Mouse (Mus musculus) ES-Bruce4 (cell line): ENCODE data around the gene Lonrf2. TPM values are rescaled to one million over a fixed set of nuclear protein-coding genes. Genes with fewer than 3 reads are reported as not detected.
A peak's percentile ranks its signal among the peaks of the same experiment; 100 is the strongest.

Experiments
- H3K27ac ChIP-seq: 2 replicates; pipeline ENCODE4 v1.5.1; 2012; ENCODE audit warnings: low read length, inconsistent platforms; ENCODE audit not compliant: insufficient read depth
- H3K27me3 ChIP-seq: 2 replicates; pipeline ENCODE4 v1.6.1; 2012; ENCODE audit warnings: mild to moderate bottlenecking, low read length, inconsistent platforms; ENCODE audit not compliant: control insufficient read depth, poor library complexity, insufficient read depth, severe bottlenecking
- H3K36me3 ChIP-seq: 2 replicates; pipeline ENCODE4 v1.6.1; 2012; ENCODE audit warnings: inconsistent platforms, mild to moderate bottlenecking, low read length, moderate library complexity; ENCODE audit not compliant: control insufficient read depth, poor library complexity, insufficient read depth, severe bottlenecking
- H3K4me1 ChIP-seq: one replicate; pipeline ENCODE4 v1.8.1; 2011; ENCODE audit warnings: low read length; ENCODE audit not compliant: control insufficient read depth, insufficient read depth
- H3K4me3 ChIP-seq: 2 replicates; pipeline ENCODE4 v1.5.1; 2011; ENCODE audit warnings: low read depth, mild to moderate bottlenecking, low read length
- H3K9ac ChIP-seq: 2 replicates; pipeline ENCODE4 v1.6.1; 2012; ENCODE audit warnings: low read depth, mild to moderate bottlenecking, inconsistent platforms; ENCODE audit not compliant: poor library complexity, severe bottlenecking
- H3K9me3 ChIP-seq: replicated peaks from 2 replicates; pipeline ENCODE4 v1.6.1; 2012; ENCODE audit warnings: mild to moderate bottlenecking, low read length, inconsistent platforms; ENCODE audit not compliant: control insufficient read depth, poor library complexity, insufficient read depth, severe bottlenecking
- CTCF ChIP-seq: IDR thresholded peaks from one replicate; pipeline ENCODE4 v1.8.1; 2011; ENCODE audit warnings: low read depth, low read length
- EP300 ChIP-seq: IDR thresholded peaks from 2 replicates; pipeline ENCODE4 v1.6.1; 2011; ENCODE audit warnings: low read depth, low read length; ENCODE audit not compliant: insufficient read depth
- POLR2A ChIP-seq: IDR thresholded peaks from one replicate; pipeline ENCODE4 v1.8.1; 2011; ENCODE audit warnings: low read length; ENCODE audit not compliant: insufficient read depth
- polyA plus RNA-seq: library from polyadenylated mRNA; stranded (reverse); fragments of >200 nt; gene quantifications from 2 replicates; pipeline ENCODE4 v1.2.4, GENCODE M21; 2011; ENCODE audit warnings: low read depth; ENCODE audit not compliant: missing spikeins, insufficient read depth, insufficient read length

The Lonrf2 gene
- polyA plus RNA-seq, 1 experiment = 0.12 TPM

DNA sequence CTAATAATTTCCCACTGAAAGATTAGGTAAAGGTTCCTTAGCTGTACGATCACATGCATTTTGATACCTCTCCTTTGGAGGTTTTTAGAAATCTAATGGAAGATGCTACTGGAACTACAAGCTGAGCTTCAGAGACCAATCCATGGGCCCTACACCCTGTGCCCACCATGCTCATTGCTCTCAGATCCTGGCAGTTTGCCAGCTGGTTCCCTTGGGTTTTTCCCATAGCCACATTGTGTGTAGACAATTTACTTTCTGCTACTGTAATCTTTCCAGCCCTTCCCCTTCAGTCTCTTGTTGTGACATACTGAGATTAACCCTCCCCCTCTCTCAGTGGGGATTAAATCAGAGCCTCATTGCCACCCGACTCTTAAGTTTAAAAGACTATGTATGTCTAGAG lies 11.6 kb downstream of the Lonrf2 start:
- no peak overlapping the region for H3K27ac ChIP-seq
- H3K36me3 ChIP-seq = no peaks in the 10 kb centered on the region; the same call in 1 of the 2 replicates
- H3K9ac ChIP-seq = no peak overlapping the region
- H3K27me3 ChIP-seq = no peaks in the 10 kb centered on the region
- TF ChIP-seq POLR2A (no peak), CTCF (no peak), EP300 (no peak)
- no peak overlapping the region for H3K4me3 ChIP-seq
- peaks cover 4% of the 10 kb centered on the region for H3K4me1 ChIP-seq
- H3K9me3 ChIP-seq = no peaks in the 10 kb centered on the region

DNA sequence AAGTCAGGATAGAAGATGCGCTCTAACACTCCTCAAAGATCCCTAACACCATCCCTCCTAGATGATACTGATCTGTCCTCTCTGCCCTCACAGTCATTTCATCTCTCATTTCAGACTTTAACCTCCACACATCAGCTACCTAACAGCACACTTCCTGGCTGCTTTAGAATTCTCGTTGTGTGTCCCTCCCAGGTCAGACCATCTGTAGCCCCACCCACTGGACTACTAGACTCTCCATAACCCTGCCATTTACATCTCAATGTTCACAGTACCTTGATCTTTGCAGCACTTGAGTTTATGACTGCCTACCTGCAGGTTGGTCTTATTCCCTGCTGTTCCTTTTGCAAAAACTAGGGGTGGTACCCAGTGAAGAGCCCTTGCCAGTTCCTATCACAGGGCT lies 12.7 kb downstream of the Lonrf2 start:
- H3K9ac ChIP-seq = no peak overlapping the region
- TF ChIP-seq CTCF = no peak
- no peak for TF ChIP-seq POLR2A
- 0 out of 2 replicates have a peak, but pooled peaks have one; percentile 48 for TF ChIP-seq EP300
- H3K36me3 ChIP-seq = no peaks in the 10 kb centered on the region; the same call in 1 of the 2 replicates
- H3K9me3 ChIP-seq = no peaks in the 10 kb centered on the region
- peak overlapping the region; percentile 75 for H3K27ac ChIP-seq
- no peaks in the 10 kb centered on the region for H3K27me3 ChIP-seq
- H3K4me3 ChIP-seq = no peak overlapping the region
- H3K4me1 ChIP-seq = peaks cover 4% of the 10 kb centered on the region

DNA sequence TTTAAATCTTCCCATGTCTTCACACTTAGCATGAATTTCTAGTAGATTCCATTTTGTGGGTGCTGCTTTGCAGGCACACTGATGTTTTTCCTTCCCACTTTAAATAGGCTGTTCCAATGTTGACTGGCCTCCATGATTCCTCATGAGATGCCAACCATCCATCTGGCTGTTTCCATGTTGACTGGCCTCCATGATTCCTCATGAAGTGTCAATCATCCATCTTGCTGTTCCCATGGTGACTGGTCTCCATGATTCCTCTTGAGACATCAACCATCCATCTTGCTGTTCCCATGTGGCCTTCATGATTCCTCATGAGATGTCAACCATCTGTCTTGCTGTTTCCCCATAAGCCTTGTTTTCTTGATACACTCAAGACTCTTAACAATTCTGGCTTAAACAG lies 16.8 kb downstream of the Lonrf2 start:
- H3K27ac ChIP-seq = no peak overlapping the region
- no peak overlapping the region for H3K4me3 ChIP-seq
- H3K9ac ChIP-seq = no peak overlapping the region
- peaks cover 4% of the 10 kb centered on the region for H3K4me1 ChIP-seq
- H3K36me3 ChIP-seq = no peaks in the 10 kb centered on the region
- no peaks in the 10 kb centered on the region for H3K9me3 ChIP-seq
- H3K27me3 ChIP-seq = no peaks in the 10 kb centered on the region
- TF ChIP-seq POLR2A (no peak), EP300 (no peak), CTCF (no peak)

DNA sequence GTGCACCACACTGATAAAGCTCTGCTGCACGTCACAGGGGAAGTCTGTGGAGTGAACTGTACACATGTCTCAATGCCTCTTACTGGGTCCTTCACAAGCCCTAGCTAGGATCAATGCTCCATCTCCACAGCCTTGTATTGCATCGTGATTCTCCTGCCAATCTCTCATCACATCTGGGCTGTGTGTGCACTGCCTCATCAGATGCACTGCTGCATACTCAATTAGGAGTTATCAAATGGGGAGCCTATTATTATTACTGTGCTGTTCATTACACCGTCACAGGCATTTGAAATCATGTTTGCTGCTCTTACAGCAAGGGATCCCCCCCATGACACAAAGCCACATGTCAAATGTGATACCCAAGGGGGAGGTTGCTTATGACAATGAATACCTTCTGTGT lies 18.8 kb downstream of the Lonrf2 start:
- no peaks in the 10 kb centered on the region for H3K36me3 ChIP-seq
- no peak for TF ChIP-seq POLR2A
- TF ChIP-seq EP300 = no peak
- TF ChIP-seq CTCF = no peak
- no peak overlapping the region for H3K9ac ChIP-seq
- H3K4me3 ChIP-seq = no peak overlapping the region
- H3K9me3 ChIP-seq = no peaks in the 10 kb centered on the region
- H3K4me1 ChIP-seq = no peaks in the 10 kb centered on the region
- no peak overlapping the region for H3K27ac ChIP-seq
- H3K27me3 ChIP-seq = no peaks in the 10 kb centered on the region

DNA sequence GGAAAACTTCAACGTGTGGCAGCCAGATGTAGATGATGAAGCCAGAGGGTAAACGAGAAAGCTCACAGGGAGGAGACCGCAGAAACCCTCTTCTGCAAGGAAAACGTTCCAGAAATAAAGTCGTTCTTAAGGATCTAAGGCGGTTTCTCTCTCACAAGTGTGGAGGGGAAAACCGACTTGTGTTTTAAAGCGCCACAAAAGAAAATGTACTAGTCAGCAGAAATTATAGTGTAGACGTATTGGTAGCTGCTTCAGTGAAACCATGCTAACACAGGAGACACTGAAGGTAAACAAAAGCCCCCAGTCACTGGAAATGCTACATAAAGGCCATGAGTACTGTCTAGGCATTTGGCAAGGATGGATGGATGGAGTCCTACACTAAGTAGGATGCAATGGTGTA lies 19.2 kb downstream of the Lonrf2 start:
- no peaks in the 10 kb centered on the region for H3K9me3 ChIP-seq
- H3K27ac ChIP-seq = no peak overlapping the region
- H3K4me1 ChIP-seq = no peaks in the 10 kb centered on the region

DNA sequence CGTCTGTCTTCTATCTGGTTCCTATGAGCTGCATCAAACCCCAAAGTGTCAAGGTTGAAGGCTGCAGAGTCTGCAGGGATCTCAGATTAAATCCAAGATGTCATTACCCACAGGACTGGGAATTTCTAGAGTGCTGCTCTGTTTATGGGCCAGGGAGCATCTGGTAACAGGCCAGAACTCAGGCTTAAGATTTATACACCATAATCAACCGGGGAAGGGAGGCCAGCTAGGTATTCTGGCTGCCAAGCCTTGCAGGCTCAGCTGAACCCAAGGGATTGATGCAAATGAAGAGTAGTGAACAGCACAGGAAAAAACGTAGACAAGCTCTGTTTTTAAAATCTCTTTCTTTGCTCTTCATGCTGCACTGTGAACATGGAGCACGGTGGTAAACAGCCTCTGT lies 20.2 kb downstream of the Lonrf2 start:
- no peak overlapping the region for H3K27ac ChIP-seq
- no peak for TF ChIP-seq EP300
- no peak for TF ChIP-seq CTCF
- no peak for TF ChIP-seq POLR2A

More for the DNA sequence above, 19.2 kb downstream of the Lonrf2 start:
- H3K27me3 ChIP-seq = no peaks in the 10 kb centered on the region
- H3K36me3 ChIP-seq = no peaks in the 10 kb centered on the region
- H3K9ac ChIP-seq = no peak overlapping the region
- H3K4me3 ChIP-seq = no peak overlapping the region
- TF ChIP-seq CTCF = no peak
- TF ChIP-seq EP300 = no peak
- no peak for TF ChIP-seq POLR2A

More for the DNA sequence above, 20.2 kb downstream of the Lonrf2 start:
- H3K9me3 ChIP-seq = no peaks in the 10 kb centered on the region
- no peak overlapping the region for H3K9ac ChIP-seq
- H3K4me3 ChIP-seq = no peak overlapping the region
- no peaks in the 10 kb centered on the region for H3K4me1 ChIP-seq
- no peaks in the 10 kb centered on the region for H3K36me3 ChIP-seq
- no peaks in the 10 kb centered on the region for H3K27me3 ChIP-seq
